Mouse (Mus musculus) right cerebral cortex, adult 2 months (tissue): ENCODE results near the gene Shisal1.

Experiments
- DNase-seq, 2 experiments: peaks; one replicate each; pipeline ENCODE4 v3.0.0; 2021 to 2022; ENCODE audit warnings: low spot score in 2 of 2

Gene Shisal1

GRCm38 (mm10) chr15:84425733-84426132, 21.2 kb downstream of the Shisal1 start:
- no peak for DNase-seq

GRCm38 (mm10) chr15:84423781-84424180, 23.1 kb downstream of the Shisal1 start:
- no peak for DNase-seq

DNA sequence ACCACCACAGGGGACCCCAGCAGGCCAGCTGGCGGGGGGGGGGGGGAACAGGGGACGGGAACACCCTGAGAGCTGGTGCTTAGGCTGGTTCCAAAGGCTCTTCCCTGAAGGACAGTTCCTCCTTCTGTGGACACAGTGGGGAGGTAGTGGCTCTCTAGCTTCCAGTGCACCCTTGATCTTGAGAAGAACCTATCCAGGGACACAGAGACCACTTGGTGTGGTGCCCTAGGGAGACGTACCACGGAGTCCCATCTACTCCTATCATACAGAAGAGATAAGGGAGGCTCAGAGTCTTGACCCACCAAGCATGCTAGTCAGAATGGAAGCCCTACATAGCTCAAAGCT, 28.7 kb downstream of the Shisal1 start:
- DNase-seq, result no peak

- DNase-seq, result no peak
These were observed 29.2 kb downstream of the Shisal1 start for GRCm38 (mm10) chr15:84417592-84418265.

DNA sequence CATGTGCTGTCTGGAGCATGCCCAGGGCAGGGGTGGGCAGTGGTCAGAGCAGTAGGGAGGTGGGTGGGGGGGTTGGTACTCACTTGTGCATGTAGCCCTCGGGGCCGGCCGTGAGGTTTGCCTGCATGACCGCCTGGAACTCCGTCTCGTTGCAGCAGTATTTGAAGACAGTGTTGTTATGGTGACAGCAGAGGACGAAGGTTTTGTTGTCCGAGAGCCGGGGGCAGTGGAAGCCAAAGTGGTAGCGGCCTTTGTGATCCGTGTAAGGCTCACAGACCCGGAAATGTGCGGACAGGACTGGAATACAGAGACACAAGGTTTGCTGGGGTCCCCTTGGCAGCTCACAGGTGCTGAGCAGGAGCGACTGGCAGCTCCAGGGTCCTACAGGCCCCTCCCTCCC, 29.9 kb downstream of the Shisal1 start:
- no peak for DNase-seq

- peak; percentile 79 to 80 for DNase-seq
These were observed 32.7 kb downstream of the Shisal1 start for GRCm38 (mm10) chr15:84414040-84414848.

GRCm38 (mm10) chr15:84412409-84412808, 34.5 kb downstream of the Shisal1 start:
- DNase-seq, result peak; percentile 47 to 57

GRCm38 (mm10) chr15:84410052-84410451, 36.8 kb downstream of the Shisal1 start:
- DNase-seq, result no peak

- peak; percentile 27 to 29 for DNase-seq
These were observed 38.3 kb downstream of the Shisal1 start for GRCm38 (mm10) chr15:84408576-84408975.

DNA sequence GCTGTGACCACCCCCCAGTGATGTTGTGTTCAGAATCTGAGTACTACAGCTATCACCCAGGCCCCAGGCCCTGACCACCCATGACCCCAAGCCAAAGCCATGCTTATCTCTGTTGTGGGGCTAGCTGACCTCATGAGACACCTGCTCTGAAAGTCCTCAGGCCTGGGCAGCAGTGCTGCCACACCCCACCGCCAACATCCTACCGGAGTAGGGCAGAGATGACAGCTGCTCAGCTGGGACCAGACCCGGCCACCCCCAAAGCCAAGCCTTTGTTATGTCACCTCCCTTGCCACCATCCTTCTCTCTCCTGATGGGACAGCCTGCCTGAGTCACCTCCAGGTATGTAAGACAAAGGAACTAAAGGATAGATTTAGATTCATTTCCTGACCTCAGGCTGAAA, 41.1 kb downstream of the Shisal1 start:
- DNase-seq, result no peak

DNA sequence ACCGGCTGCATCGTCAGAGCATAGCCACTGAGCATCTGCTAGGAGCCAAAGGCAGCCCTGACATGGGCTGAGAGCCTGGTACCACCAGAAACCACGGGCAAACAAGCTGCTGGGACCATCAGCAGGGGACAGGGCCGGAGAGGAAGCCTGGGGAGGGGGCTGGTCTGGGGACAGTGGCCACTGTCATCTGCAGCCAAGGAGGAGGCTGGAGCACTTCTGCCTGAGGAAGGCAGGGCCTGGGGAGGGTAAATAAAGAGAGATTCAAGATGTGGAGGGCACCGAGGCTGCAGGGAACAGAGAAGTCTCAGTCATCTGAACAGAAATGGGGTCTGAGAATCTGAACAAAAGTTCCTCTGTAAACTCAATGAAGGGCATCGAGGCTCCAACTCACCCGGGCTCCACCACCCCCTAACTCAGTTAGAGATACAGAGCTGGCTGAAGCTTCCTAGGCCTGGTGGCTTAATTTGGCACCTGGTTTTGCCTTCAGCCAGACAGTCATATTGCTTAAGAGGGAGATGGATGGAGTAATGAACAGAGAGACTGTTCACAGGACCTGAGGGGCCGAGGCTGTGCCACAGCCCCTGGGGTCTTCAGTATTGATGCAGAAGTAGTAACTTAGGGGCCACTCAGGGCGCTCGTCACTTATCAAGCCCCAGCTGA, 43.3 kb downstream of the Shisal1 start:
- DNase-seq, result no peak

- DNase-seq, result no peak
These were observed 48.3 kb downstream of the Shisal1 start for GRCm38 (mm10) chr15:84398617-84399016.

- no peak for DNase-seq
These were observed 49.2 kb downstream of the Shisal1 start for GRCm38 (mm10) chr15:84397663-84398169.

DNA sequence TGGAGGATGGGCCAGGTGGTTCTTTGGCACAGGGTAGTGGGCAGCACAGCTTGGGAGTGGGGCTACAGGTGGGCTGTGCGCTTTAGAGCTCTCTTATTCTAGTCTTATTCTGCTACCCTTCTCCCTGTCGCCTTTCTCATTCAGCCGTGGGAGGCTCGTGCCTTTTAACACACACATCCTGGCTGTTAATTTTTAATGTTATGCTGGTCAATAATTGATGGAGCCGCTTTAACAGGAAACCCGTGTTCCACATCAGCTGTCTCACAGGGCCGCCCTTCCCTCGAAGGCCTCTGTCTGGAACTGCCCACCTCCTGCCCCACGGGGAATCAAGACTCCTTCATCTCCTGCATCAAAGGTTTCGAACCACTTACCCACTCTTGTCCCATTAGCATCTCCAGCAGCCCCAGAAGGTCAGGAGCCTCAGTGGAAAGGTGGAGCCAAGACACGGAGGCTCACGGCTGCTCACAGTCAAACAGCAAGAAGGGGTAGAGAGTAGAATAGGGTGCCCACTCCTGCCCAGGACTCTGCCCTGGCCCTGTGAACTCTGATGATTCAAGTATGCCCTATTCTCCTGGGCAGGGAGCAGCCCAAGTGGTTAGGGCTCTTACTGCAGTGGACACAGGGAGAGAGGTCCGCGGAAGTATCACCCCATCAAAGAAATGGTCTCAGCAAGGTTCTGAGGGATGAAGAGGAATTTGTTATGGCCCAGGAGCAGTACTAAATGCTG, 51.4 kb downstream of the Shisal1 start:
- DNase-seq, result no peak

DNA sequence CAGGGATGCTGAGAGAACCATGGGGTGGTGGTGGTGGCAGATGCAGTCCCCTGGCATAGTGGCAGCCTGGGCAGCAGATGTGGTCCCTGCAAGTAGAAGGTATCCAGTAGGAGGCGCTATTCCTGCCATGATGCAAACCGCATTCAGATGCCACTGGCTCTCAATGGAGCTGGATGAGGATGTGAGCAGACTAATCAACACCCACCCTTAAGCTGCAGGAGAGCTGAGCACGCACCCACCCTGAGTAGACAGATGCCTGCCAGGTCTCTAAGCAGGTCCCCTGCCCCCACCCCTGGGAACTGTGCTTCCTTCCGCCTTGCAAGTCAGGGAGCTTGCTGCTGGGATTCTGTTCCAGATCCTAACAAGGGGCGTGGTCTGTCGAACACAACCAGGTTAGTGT, 53.6 kb downstream of the Shisal1 start:
- no peak for DNase-seq

- no peak for DNase-seq
These were observed 54.1 kb downstream of the Shisal1 start for GRCm38 (mm10) chr15:84392840-84393239.

- DNase-seq, result no peak
These were observed 54.8 kb downstream of the Shisal1 start for GRCm38 (mm10) chr15:84392131-84392530.

- DNase-seq, result no peak
These were observed 58.2 kb downstream of the Shisal1 start for GRCm38 (mm10) chr15:84388698-84389131.

GRCm38 (mm10) chr15:84385995-84386565, 60.8 kb downstream of the Shisal1 start:
- DNase-seq, result peak; percentile 27 to 33

DNA sequence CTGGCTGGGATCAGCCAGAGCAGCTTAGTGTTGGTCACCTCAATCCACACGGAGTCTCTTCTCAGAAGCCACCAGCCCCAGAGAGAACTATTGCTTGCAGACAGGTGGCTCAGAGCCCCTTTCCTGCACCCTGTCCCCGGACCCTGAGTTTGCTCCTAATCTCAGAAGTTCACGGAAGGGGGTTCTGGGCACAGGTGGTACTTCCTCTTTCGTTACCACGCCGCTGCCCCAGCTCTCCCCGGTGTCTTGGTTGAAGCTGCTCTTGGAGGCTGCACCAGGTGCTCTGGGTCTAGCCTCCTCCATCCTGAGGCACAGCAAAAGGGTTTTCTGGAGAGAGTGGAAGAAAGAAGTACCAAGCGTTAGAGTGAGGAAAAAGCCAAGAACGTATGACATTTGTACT, 62.8 kb downstream of the Shisal1 start:
- no peak for DNase-seq

GRCm38 (mm10) chr15:84380181-84380580, 66.7 kb downstream of the Shisal1 start:
- DNase-seq, result no peak
